Mouse (Mus musculus) ovary, postnatal 14 days (tissue): ENCODE results near the gene Olfr357.

ENCODE experiments used
- DNase-seq: peaks from one replicate; pipeline ENCODE4 v3.0.0; 2022; ENCODE audit warnings: low spot score

Olfr357 gene

DNA sequence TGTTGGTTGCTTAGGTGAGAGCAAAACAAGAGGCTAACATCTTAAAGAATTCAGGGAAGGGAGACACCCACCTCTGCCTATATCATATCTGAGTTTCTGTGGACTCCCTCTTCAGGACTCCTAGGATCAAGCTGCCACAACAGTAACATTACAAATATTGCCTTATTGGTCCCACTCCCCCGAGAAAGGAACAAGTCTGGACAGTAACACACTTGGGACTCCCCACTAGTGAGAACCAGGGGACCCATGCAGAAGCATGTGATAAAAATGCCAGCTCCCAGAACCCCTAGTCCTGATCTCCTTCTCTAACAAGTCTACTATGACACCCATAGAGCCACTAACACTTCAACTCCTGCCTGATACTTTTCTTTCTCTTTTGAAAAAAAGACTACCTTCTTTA, at the start of gene Olfr357:
Olfr357 (plus strand) TSS at position 301 of the 400 bp plus-strand sequence.
- DNase-seq: no peak

DNA sequence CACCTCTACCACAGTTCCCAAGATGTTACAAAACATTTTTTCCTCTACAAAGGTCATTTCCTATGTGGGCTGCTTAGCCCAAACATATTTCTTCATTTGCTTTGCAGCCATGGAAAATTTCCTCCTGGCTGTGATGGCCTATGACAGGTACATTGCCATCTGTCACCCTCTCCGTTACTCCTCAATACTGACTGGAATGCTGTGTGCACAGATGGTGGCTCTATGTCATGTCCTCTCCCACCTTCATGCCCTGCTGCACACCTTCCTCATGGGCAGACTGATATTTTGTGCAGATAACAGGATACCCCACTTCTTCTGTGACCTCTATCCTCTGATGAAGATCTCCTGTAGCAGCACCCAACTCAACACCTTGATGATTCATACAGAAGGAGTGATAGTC, 3.4 kb downstream of the Olfr357 start:
- no peak for DNase-seq

DNA sequence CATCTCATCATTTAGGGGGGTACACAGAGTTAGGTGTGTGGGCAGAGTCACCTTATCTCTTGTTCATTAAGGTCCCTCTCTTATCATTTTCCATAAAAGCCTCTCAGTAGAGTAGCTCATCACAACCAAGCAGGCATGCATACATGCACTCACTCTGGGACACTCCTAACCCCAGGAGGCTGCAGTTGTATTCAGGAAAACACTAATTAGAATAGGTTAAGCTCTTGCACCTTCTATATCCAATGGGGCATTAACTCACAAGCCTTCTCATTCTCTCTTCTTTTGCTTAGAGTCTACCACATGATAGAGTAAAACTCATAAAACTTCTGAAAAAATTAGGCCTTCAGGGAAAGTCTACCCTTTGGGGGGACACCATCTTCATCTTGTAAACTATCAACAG, 15.6 kb downstream of the Olfr357 start, which contains the start of gene Olfr358:
Olfr358 (minus strand) TSS at position 101 of the 400 bp plus-strand sequence.
- no peak for DNase-seq
